Mouse (Mus musculus) kidney, adult 2 months (tissue): Measurements from ENCODE around the gene Trmt61a. TPM values are rescaled to one million over a fixed set of nuclear protein-coding genes. Genes with fewer than 3 reads are reported as not detected.

ENCODE experiments used
- DNase-seq: peaks from one replicate; pipeline ENCODE4 v3.0.0; 2021
- H3K27ac ChIP-seq: fragments of 200-500 bp; 2 replicates; pipeline ENCODE4 v1.5.1; 2012; ENCODE audit warnings: low read depth, low read length, control low read depth, inconsistent platforms; ENCODE audit not compliant: insufficient read depth
- H3K27me3 ChIP-seq: fragments of 200-500 bp; replicated peaks from 2 replicates; pipeline ENCODE4 v1.6.1; 2012; ENCODE audit warnings: mild to moderate bottlenecking, moderate library complexity, low read length, inconsistent platforms; ENCODE audit not compliant: control insufficient read depth, insufficient read depth
- H3K36me3 ChIP-seq: fragments of 200-500 bp; 2 replicates; pipeline ENCODE4 v1.6.1; 2012; ENCODE audit warnings: mild to moderate bottlenecking, moderate library complexity, low read length, inconsistent platforms; ENCODE audit not compliant: control insufficient read depth, insufficient read depth
- H3K4me1 ChIP-seq: fragments of 200-500 bp; 2 replicates; pipeline ENCODE4 v1.6.1; 2011; ENCODE audit warnings: low read length; ENCODE audit not compliant: control insufficient read depth, insufficient read depth
- H3K4me3 ChIP-seq: fragments of 200-500 bp; 2 replicates; pipeline ENCODE4 v1.5.1; 2011; ENCODE audit warnings: mild to moderate bottlenecking, low read depth, low read length, control low read depth; ENCODE audit not compliant: insufficient read depth
- CTCF ChIP-seq: fragments of 200-500 bp; conservative IDR thresholded peaks from 2 replicates; pipeline ENCODE4 v1.5.1; 2011; ENCODE audit warnings: low read depth, mild to moderate bottlenecking, control low read depth, low read length, moderate library complexity, mixed read lengths; ENCODE audit not compliant: insufficient read depth, insufficient read length
- POLR2A ChIP-seq: fragments of 200-500 bp; IDR thresholded peaks from one replicate; pipeline ENCODE4 v1.6.1; 2011; ENCODE audit warnings: low read depth, low read length, control low read depth
- WGBS: fragments of 180-500 bp; shearing (Covaris S2); methylation state at CpG from one replicate; pipeline ENCODE4 v1.1.7; 2018; 5-methylcytosine and 5-hydroxymethylcytosine counted together
- polyA plus RNA-seq: library from polyadenylated mRNA; depleted of rRNA; stranded (reverse); fragments of >200 nt; gene quantifications from 2 replicates; pipeline ENCODE4 v1.2.3, GENCODE M21; 2012

Trmt61a gene
- polyA plus RNA-seq, 1 experiment: 12.4 TPM

DNA sequence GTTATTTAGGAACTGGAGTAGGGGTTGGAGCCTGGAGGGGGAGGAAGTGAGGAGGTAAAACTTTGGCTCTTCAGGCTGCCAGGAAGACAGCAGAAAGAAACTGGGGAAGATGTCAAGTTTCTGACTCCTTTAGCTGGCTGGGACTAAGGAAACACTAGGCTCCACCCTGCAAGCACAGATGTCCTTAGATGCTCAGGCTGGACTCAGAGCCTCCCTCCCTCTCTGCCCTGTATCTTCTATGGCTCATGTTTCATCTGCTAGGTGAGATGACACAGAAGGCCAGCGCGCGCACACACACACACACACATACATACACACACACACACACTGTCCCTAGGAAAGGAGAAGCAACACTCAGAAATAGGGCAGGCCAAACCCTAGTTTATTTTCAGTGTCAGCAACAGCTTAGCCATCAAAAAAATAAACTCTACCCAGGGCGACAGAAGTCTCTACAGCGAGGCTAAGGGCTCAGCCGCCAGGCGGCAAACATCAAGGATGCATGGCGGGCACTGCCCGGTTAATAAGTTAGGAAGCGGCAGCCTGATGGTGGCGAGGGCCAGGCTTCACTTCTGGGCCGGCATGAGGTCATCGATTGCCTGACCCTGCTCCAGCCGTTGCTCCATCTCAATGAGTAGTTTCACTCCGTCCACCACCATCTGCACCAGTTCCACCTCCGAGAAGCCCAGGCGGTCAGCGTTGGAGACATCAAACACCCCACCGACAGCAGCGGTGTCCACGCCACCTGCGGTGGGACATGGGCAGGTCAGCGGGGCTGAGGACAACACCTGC is 8.7 kb upstream of the Trmt61a start:
- WGBS: 41% methylated on average over 23 of the region's 23 CpGs
- peak; percentile 61 for DNase-seq
- Histone ChIP-seq H3K4me3 (peak overlapping the region; percentile 5; the same call in 1 of the 2 replicates), H3K4me1 (peaks cover 13% of the 10 kb centered on the region), H3K27me3 (no peaks in the 10 kb centered on the region), H3K36me3 (no peaks in the 10 kb centered on the region), H3K27ac (peak overlapping the region; percentile 69)
- TF ChIP-seq POLR2A (no peak), CTCF (0 out of 2 replicates have a peak, but pooled peaks have one; percentile 4)

DNA sequence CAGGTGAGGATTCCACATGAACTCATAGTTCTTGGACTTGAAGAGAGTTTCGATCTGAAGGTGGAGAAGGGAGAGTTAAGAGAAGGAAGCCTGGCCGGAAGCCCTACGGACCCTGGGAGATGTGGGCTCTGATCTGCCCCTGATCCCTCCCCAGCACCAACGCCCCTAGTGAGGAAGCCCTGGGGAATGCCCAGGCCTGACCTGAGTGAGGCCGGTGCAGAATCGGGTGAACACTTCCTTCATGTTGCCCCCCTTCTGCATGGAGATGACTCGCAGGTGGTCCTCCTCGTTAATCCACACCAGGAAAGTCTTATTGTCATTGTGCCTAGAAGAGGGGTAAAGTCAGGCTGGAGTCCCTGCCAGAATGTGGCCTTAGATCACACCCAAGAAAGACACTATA is 7.9 kb upstream of the Trmt61a start:
- H3K27me3 ChIP-seq: no peaks in the 10 kb centered on the region
- H3K4me1 ChIP-seq: peaks cover 13% of the 10 kb centered on the region
- WGBS: 65% methylated on average over 8 of the region's 8 CpGs
- DNase-seq: no peak
- H3K4me3 ChIP-seq: no peak overlapping the region
- H3K36me3 ChIP-seq: no peaks in the 10 kb centered on the region
- no peak for TF ChIP-seq CTCF
- TF ChIP-seq POLR2A: no peak
- H3K27ac ChIP-seq: peak overlapping the region; percentile 13; the same call in 1 of the 2 replicates

DNA sequence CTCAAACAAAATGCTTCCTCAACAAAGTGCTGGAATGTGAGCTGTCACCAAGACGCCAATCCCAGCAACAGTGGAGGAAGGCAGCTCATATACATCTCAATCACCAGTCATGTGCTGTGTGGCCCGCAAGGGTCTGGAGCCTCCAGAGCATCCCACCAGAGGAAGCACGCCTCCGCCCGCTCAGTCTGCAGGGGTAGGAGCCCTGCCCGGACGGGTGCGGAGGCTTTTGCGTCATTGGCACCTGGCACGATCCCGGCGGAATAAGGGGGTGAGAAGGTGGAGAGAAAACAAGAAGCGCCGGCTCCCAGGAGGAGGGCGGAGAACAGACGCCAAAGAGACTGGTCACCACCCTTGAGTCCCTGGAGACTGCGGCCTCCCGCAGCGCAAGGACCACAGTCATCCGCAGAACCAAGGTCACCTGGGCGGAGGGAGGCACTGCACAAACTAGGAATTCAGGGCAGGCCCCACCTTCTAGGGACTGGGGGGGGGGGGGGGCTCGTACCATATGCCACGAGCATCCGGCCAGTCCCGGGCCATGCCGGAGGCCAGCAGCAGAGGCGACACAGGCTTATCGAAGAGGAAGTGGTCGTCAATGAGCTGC is 7.4 kb upstream of the Trmt61a start:
- 37% methylated on average over 29 of the region's 29 CpGs for WGBS
- Histone ChIP-seq H3K36me3 (no peaks in the 10 kb centered on the region), H3K27ac (peak overlapping the region; percentile 13; the same call in 1 of the 2 replicates), H3K4me1 (peaks cover 13% of the 10 kb centered on the region), H3K4me3 (peak overlapping the region; percentile 61), H3K27me3 (no peaks in the 10 kb centered on the region)
- TF ChIP-seq POLR2A (no peak), CTCF (no peak)
- DNase-seq: peak; percentile 61

DNA sequence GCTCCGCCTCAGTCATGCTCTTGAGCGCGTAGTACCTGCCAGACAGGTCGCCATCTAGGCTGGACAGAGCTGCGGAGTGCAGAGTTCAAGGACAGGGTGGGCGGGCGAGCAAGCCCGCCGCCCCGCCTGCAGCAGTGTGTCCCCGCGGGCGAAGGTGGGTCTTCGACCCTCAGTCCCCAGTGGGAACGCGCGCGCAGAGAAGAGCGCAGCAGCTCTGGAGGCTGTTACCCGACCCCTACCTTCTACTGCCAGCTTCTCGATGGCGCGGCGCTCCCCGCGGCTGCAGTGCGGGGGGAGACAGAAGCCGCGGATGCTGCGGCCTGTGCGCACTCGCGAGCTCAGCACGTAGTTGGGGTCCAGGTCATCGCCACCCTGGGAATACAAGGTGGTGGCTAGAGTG is 6.9 kb upstream of the Trmt61a start:
- H3K4me1 ChIP-seq: peaks cover 13% of the 10 kb centered on the region
- DNase-seq: no peak
- whole genome bisulfite sequencing: 9% methylated on average over 35 of the region's 35 CpGs
- no peak for TF ChIP-seq CTCF
- no peak for TF ChIP-seq POLR2A
- H3K27me3 ChIP-seq: no peaks in the 10 kb centered on the region
- no peaks in the 10 kb centered on the region for H3K36me3 ChIP-seq
- no peak overlapping the region for H3K27ac ChIP-seq
- H3K4me3 ChIP-seq: peak overlapping the region; percentile 61

DNA sequence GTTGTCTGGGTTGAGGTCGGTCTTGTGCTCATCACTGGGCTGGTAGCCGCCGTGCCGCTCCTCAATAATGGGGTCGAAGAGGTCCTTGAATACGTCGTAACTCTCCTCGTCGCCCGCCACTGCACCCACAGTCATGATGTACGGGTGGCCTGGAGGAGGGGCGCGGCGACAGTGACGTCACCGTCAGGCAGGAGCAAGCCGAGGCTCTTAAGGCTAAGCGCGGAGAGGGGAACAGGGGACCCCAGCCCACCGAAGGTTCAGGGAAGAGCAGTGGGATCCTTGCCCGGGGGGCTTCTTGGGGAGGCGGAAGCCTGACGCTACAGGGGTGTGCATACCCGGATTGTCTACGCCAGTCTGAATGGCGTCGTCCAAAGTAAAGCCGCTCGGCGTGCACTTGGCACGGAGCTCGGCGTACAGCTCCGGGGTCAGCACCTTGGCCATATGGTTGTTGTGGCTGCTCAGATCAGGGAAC is 6.4 kb upstream of the Trmt61a start:
- Histone ChIP-seq H3K27ac (peak overlapping the region; percentile 13; the same call in 1 of the 2 replicates), H3K27me3 (no peaks in the 10 kb centered on the region), H3K36me3 (no peaks in the 10 kb centered on the region), H3K4me3 (peak overlapping the region; percentile 61), H3K4me1 (peaks cover 13% of the 10 kb centered on the region)
- no peak for TF ChIP-seq CTCF
- no peak for TF ChIP-seq POLR2A
- under 1% methylated on average over 34 of the region's 34 CpGs for WGBS
- DNase-seq: peak; percentile 58

DNA sequence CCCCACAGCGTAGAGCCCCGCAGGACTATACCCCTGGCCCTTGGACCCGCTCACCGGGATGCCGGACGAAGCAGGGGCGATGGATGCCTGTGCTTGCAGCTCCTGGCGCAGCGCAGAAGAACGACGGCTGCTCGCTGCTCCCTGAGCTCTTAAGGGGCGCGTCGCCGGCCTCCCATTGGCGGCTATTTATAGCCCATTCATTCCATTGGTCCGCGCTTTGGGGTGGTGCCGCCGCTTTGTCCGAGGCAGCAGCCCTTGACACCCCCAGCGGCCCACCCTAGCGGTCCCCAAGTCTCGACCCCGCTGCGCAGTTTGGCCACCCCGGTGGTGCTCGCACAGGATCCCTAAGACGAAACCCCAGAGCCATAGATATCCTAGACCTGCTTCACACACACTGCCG is 5.7 kb upstream of the Trmt61a start, which contains the start of gene Ckb:
TSS of gene Ckb (minus strand) at position 163 of the 400 bp plus-strand sequence.
- Histone ChIP-seq H3K4me3 (peak within 1 kb of the TSS; percentile 61), H3K36me3 (no peaks in the 10 kb centered on the region), H3K27me3 (no peaks in the 10 kb centered on the region), H3K4me1 (peaks cover 15% of the 10 kb centered on the region), H3K27ac (peak within 1 kb of the TSS; percentile 13; the same call in 1 of the 2 replicates)
- TF ChIP-seq CTCF: no peak
- TF ChIP-seq POLR2A: no peak
- DNase-seq: peak; percentile 84
- WGBS: under 1% methylated on average over 31 of the region's 31 CpGs

DNA sequence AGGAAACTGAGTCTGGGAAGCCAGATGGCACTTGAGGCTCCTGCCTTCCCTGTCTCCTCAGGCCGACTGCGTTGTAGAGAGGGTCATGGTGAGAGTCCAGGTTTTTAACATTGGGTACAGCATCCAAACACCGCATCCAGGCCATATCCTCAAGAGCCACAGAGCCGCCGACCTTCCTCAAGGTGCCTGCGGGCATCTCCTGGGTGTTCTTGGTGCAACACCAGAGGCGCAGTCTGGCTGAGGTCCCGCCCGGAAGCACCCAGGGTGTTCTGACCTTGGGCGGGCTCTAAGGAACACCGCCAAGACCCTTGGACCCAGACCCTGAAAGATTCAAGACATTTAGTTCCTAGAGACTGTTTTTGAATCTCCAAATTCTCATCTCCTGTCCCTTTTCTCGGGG is 5.3 kb upstream of the Trmt61a start:
- TF ChIP-seq CTCF: no peak
- TF ChIP-seq POLR2A: no peak
- no peak for DNase-seq
- Histone ChIP-seq H3K27me3 (no peaks in the 10 kb centered on the region), H3K4me1 (peaks cover 19% of the 10 kb centered on the region), H3K4me3 (peak overlapping the region; percentile 61; the same call in 1 of the 2 replicates), H3K27ac (peak overlapping the region; percentile 1; the same call in 1 of the 2 replicates), H3K36me3 (no peaks in the 10 kb centered on the region)
- 13% methylated on average over 12 of the region's 12 CpGs for WGBS
